Mouse (Mus musculus) right cerebral cortex, adult 2 months (tissue): ENCODE measurements around the gene Gid8.

ENCODE experiments used
- DNase-seq, 2 experiments: peaks; one replicate each; pipeline ENCODE4 v3.0.0; 2021 to 2022; ENCODE audit warnings: low spot score in 2 of 2

The Gid8 gene

GRCm38 (mm10) chr2:180709923-180710272, at the start of gene Gid8, which contains the start of gene Dido1:
TSS of gene Gid8 (plus strand) at chr2:180710117.
TSS of gene Dido1 (minus strand) at chr2:180709999.
- DNase-seq: peak; percentile 95 to 99

GRCm38 (mm10) chr2:180660521-180660920, 49.4 kb upstream of the Gid8 start:
- DNase-seq: no peak

- DNase-seq: no peak
Measured at GRCm38 (mm10) chr2:180662008-180662407, 47.9 kb upstream of the Gid8 start.

- no peak for DNase-seq
Measured at GRCm38 (mm10) chr2:180676706-180677105, 33.2 kb upstream of the Gid8 start.

GRCm38 (mm10) chr2:180678609-180679140, 31.2 kb upstream of the Gid8 start:
- peak; percentile 80 to 82 for DNase-seq

- no peak for DNase-seq
Measured at GRCm38 (mm10) chr2:180681225-180681624, 28.7 kb upstream of the Gid8 start.

- no peak for DNase-seq
Measured at GRCm38 (mm10) chr2:180683524-180683923, 26.4 kb upstream of the Gid8 start.

GRCm38 (mm10) chr2:180684031-180684430, 25.9 kb upstream of the Gid8 start:
- no peak for DNase-seq

GRCm38 (mm10) chr2:180689841-180690240, 20.1 kb upstream of the Gid8 start:
- no peak for DNase-seq

GRCm38 (mm10) chr2:180692630-180693029, 17.3 kb upstream of the Gid8 start:
- DNase-seq: no peak

- DNase-seq: no peak
Measured at GRCm38 (mm10) chr2:180695176-180695575, 14.7 kb upstream of the Gid8 start.

- DNase-seq: no peak
Measured at GRCm38 (mm10) chr2:180700457-180700856, 9.5 kb upstream of the Gid8 start.

GRCm38 (mm10) chr2:180701053-180701766, 8.7 kb upstream of the Gid8 start:
- DNase-seq: no peak

- peak; percentile 90 to 92 for DNase-seq
Measured at GRCm38 (mm10) chr2:180701767-180702621, 7.9 kb upstream of the Gid8 start.

GRCm38 (mm10) chr2:180702701-180703149, 7.2 kb upstream of the Gid8 start:
- no peak for DNase-seq

GRCm38 (mm10) chr2:180703175-180703574, 6.7 kb upstream of the Gid8 start:
- no peak for DNase-seq

- no peak for DNase-seq
Measured at GRCm38 (mm10) chr2:180703645-180704359, 6.1 kb upstream of the Gid8 start.

- no peak for DNase-seq
Measured at GRCm38 (mm10) chr2:180704591-180704990, 5.3 kb upstream of the Gid8 start.

- DNase-seq: no peak
Measured at GRCm38 (mm10) chr2:180705066-180705465, 4.9 kb upstream of the Gid8 start.

- no peak for DNase-seq
Measured at GRCm38 (mm10) chr2:180705975-180706374, 3.9 kb upstream of the Gid8 start.

GRCm38 (mm10) chr2:180709023-180709922, 644 bp upstream of the Gid8 start:
- DNase-seq: no peak
